Mouse (Mus musculus): ENCODE results near the gene Lgals2. TPM values are rescaled to one million over a fixed set of nuclear protein-coding genes. Genes with fewer than 3 reads are reported as not detected.

The Lgals2 gene
- polyA plus RNA-seq, 1 experiment from 2014 or later = 0.45 TPM

DNA sequence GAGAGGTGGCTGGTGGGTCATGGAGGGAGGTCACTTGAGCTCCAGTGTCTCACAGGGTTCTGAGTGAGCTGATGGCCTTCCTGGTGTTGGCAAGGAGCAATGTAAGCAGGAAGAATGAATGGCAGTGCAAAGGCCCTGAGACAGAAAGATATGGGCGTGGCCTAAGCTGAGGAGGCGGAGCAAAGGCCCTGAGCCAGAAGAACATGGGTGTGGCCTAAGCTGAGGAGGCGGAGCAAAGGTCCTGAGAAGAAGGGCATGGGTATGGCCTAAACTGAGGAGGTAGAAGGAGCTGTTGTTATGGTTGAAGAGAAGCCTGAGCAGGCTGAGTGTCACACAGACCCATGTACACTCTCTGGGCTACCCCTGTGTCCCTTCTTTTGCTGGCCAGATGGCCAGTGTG lies 21.7 kb downstream of the Lgals2 start:
- no peak overlapping the region for H3K9ac ChIP-seq
- H3K36me3 ChIP-seq = no peaks in the 10 kb centered on the region
- H3K4me3 ChIP-seq = no peak overlapping the region
- ATAC-seq (replicated peaks; ENCODE audit: insufficient number of reproducible peaks, insufficient read depth, low FRiP score, low read depth) = no peak
- H3K27me3 ChIP-seq = no peaks in the 10 kb centered on the region
- peaks cover 57% of the 10 kb centered on the region for H3K4me1 ChIP-seq (replicated peaks)
- peak overlapping the region; percentile 85 for H3K27ac ChIP-seq
- 86% methylated on average over 3 of the region's 3 CpGs for WGBS
- no peaks in the 10 kb centered on the region for H3K9me3 ChIP-seq (replicated peaks)
- no peak overlapping the region for H3K4me2 ChIP-seq

- H3K4me1 ChIP-seq (replicated peaks) = peaks cover 63% of the 10 kb centered on the region
- no peak overlapping the region for H3K4me3 ChIP-seq
- peak overlapping the region; percentile 36 for H3K4me2 ChIP-seq
- peak; percentile 68 for ATAC-seq (replicated peaks; ENCODE audit: insufficient number of reproducible peaks, insufficient read depth, low FRiP score, low read depth)
- WGBS = 21% methylated on average over 14 of the region's 14 CpGs
- H3K36me3 ChIP-seq = no peaks in the 10 kb centered on the region
- H3K9ac ChIP-seq = peak overlapping the region; percentile 21; the same call in 1 of the 2 replicates
- H3K27me3 ChIP-seq = peaks cover 4% of the 10 kb centered on the region; the same call in 1 of the 2 replicates
- no peaks in the 10 kb centered on the region for H3K9me3 ChIP-seq (replicated peaks)
- peak overlapping the region; percentile 85 for H3K27ac ChIP-seq
These were observed 22.6 kb downstream of the Lgals2 start for GRCm38 (mm10) chr15:78832701-78833123.

DNA sequence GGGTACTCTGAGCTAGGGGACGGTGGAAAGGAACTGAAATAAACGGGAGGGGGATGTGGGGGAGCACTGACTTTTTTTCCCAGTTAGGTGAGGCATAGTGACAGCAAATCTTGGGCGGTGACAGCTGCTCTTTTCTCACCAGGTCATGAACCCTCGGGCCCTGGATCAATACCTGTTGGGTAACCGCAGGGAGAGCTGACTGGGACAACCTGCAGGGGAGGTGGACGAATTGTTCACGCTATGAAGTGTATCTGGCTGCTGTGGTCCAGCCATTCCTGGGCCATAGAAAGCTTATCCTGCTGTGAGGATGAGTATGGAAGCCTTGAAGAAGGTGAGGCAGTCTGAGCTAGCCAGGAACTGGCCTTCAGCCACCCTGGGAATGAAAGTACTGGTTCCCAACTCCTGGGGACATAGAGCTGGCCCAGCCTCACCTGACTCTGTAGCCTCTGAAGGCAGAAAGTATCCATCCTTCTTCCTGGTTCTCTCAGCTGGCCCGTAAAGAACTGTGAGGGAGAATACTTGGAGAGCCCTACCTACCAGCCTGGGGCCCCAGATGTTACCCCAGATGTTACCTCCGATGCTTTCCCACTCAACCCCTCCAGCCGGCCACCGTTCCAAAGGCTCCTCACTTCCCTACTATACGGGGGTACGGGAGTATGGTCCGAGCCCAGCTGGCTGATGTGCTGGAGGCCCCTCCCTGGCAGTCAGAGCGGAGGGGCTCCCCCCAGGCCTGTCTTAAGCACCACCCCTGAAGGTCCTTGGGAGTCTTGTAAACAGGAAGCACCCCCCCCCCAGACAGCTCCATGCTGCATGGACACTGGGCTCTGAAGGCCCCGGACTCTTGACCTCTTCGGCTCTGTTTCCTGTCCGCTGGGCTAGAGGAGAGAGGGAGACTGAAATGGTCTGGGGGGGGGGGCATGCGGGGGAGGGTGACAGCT lies 23.3 kb downstream of the Lgals2 start:
- H3K4me3 ChIP-seq = 0 out of 2 replicates have a peak overlapping the region, but pooled peaks have one; percentile 10
- peaks cover 63% of the 10 kb centered on the region for H3K4me1 ChIP-seq (replicated peaks)
- no peaks in the 10 kb centered on the region for H3K36me3 ChIP-seq
- peak overlapping the region; percentile 85 for H3K27ac ChIP-seq
- peak overlapping the region; percentile 21 for H3K9ac ChIP-seq
- H3K4me2 ChIP-seq = peak overlapping the region; percentile 36
- peaks cover 4% of the 10 kb centered on the region; the same call in 1 of the 2 replicates for H3K27me3 ChIP-seq
- no peaks in the 10 kb centered on the region for H3K9me3 ChIP-seq (replicated peaks)
- peak; percentile 70 for ATAC-seq (replicated peaks; ENCODE audit: insufficient number of reproducible peaks, insufficient read depth, low FRiP score, low read depth)
- 43% methylated on average over 19 of the region's 19 CpGs for WGBS

DNA sequence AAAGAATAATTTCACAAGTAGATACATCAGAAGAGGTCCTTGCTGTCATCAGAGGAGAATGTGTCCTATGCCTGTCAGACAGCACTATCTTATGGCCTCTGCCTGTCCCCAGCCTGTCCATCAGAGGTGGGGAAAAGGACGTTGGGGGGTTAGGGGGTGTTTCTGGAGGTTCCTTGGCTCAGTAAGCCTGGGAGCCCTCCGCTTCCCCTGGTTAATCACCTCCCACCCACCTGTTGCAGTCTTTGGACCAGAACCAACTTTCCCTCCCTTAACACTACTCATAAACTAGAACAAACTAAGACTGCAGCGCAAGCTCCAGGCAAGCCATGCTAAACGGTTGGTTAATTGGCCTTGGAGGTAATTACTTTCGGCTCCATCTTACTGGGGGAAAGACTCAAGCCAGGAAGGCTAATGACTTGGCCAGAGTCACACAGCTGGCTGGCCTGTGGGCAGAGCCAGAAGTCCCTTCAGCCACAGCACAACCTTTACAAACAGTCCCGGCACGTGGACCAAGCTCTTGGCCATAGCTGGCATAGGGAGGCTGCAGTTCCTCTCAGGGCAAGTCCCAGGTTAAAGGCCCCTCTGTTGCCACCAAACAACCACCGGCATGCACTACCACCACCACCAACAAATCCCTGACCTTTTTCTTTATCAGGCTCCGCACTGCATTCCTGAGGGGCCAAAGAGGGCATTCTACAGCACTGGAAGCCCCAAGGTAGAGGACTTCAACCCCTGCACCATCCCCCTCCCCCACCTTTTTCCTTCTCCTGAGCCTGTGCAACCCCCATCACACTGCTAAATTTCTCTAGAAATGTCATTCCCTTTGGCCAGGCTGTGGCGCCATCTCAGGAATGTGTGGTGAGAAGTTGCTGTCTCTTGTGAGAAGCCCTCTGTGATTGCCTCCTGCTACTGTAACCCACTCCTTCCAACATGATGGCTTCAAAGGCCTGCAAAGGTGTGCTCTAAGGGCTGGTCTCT lies 24.3 kb downstream of the Lgals2 start:
- Histone ChIP-seq H3K9me3 (replicated peaks) (no peaks in the 10 kb centered on the region), H3K4me1 (replicated peaks) (peaks cover 62% of the 10 kb centered on the region), H3K4me2 (0 out of 2 replicates have a peak overlapping the region, but pooled peaks have one; percentile 36), H3K4me3 (no peak overlapping the region), H3K36me3 (no peaks in the 10 kb centered on the region), H3K27me3 (peaks cover 7% of the 10 kb centered on the region), H3K27ac (peak overlapping the region; percentile 85; the same call in 1 of the 2 replicates), H3K9ac (no peak overlapping the region)
- ATAC-seq (replicated peaks; ENCODE audit: insufficient number of reproducible peaks, insufficient read depth, low FRiP score, low read depth) = no peak
- WGBS = 61% methylated on average over 10 of the region's 10 CpGs

DNA sequence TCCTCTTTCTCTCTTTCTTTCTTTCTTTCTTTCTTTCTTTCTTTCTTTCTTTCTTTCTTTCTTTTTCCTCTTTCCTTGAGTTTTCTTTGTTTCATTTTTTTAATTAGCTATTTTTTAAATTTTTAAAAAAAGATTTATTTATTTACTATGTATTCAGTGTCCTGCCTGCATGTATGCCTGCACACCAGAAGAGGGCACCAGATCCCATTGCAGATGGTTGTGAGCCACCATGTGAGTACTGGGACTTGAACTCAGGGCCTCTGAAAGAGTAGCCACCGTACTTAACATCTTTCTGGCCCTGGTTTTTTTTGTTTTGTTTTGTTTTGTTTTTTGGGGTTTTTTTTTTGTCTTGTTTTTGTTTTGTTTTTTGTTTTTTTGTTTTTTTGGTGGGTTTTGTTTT lies 25.7 kb downstream of the Lgals2 start:
- Histone ChIP-seq H3K9ac (no peak overlapping the region), H3K4me3 (no peak overlapping the region), H3K4me1 (replicated peaks) (peaks cover 48% of the 10 kb centered on the region), H3K4me2 (no peak overlapping the region), H3K27me3 (peaks cover 7% of the 10 kb centered on the region), H3K9me3 (replicated peaks) (no peaks in the 10 kb centered on the region), H3K27ac (no peak overlapping the region), H3K36me3 (no peaks in the 10 kb centered on the region)
- no peak for ATAC-seq (replicated peaks; ENCODE audit: insufficient number of reproducible peaks, insufficient read depth, low FRiP score, low read depth)
- 89% methylated on average over 1 of the region's 1 CpGs for WGBS

DNA sequence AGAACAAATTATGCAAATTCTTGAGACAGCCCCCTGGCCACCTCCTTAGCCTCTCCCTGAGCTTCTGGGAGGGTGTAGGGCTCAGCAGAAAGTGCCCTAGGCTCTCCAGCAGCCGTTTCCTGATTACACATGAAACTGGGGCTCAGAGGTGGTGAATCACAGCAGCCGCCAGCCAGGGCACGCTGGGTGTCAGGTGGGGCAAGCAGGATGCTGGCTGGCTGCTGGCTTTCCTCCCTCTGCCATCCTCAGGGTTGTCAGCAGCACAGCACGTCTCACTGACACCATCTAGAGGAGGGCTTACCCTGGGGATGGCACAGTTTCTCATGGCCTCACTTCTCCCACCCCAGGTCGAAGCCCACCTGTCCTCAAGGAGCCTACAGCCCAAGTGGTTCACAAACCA lies 27.0 kb downstream of the Lgals2 start:
- H3K27ac ChIP-seq = no peak overlapping the region
- no peak overlapping the region for H3K4me3 ChIP-seq
- no peak overlapping the region for H3K4me2 ChIP-seq
- WGBS = 15% methylated on average over 5 of the region's 5 CpGs
- peaks cover 35% of the 10 kb centered on the region for H3K4me1 ChIP-seq (replicated peaks)
- H3K9me3 ChIP-seq (replicated peaks) = no peaks in the 10 kb centered on the region
- no peaks in the 10 kb centered on the region for H3K36me3 ChIP-seq
- no peak for ATAC-seq (replicated peaks; ENCODE audit: insufficient number of reproducible peaks, insufficient read depth, low FRiP score, low read depth)
- no peak overlapping the region for H3K9ac ChIP-seq
- peaks cover 7% of the 10 kb centered on the region for H3K27me3 ChIP-seq

- ATAC-seq (replicated peaks; ENCODE audit: insufficient number of reproducible peaks, insufficient read depth, low FRiP score, low read depth) = peak; percentile 69; the same call in 1 of the 2 replicates
- H3K4me1 ChIP-seq (replicated peaks) = peaks cover 17% of the 10 kb centered on the region
- 21% methylated on average over 28 of the region's 28 CpGs for WGBS
- peaks cover 7% of the 10 kb centered on the region for H3K27me3 ChIP-seq
- H3K36me3 ChIP-seq = no peaks in the 10 kb centered on the region
- no peak overlapping the region for H3K27ac ChIP-seq
- H3K4me3 ChIP-seq = no peak overlapping the region
- H3K4me2 ChIP-seq = no peak overlapping the region
- H3K9me3 ChIP-seq (replicated peaks) = no peaks in the 10 kb centered on the region
- no peak overlapping the region for H3K9ac ChIP-seq
These were observed 28.8 kb downstream of the Lgals2 start for GRCm38 (mm10) chr15:78826213-78827204.

GRCm38 (mm10) chr15:78816074-78816391 lies 39.3 kb downstream of the Lgals2 start:
- Histone ChIP-seq H3K4me2 (no peak overlapping the region), H3K4me1 (replicated peaks) (peaks cover 14% of the 10 kb centered on the region), H3K9ac (no peak overlapping the region), H3K27me3 (no peaks in the 10 kb centered on the region), H3K36me3 (no peaks in the 10 kb centered on the region), H3K9me3 (replicated peaks) (no peaks in the 10 kb centered on the region), H3K4me3 (no peak overlapping the region), H3K27ac (peak overlapping the region; percentile 21)
- 60% methylated on average over 6 of the region's 6 CpGs for WGBS
- ATAC-seq (replicated peaks; ENCODE audit: insufficient number of reproducible peaks, insufficient read depth, low FRiP score, low read depth) = no peak

DNA sequence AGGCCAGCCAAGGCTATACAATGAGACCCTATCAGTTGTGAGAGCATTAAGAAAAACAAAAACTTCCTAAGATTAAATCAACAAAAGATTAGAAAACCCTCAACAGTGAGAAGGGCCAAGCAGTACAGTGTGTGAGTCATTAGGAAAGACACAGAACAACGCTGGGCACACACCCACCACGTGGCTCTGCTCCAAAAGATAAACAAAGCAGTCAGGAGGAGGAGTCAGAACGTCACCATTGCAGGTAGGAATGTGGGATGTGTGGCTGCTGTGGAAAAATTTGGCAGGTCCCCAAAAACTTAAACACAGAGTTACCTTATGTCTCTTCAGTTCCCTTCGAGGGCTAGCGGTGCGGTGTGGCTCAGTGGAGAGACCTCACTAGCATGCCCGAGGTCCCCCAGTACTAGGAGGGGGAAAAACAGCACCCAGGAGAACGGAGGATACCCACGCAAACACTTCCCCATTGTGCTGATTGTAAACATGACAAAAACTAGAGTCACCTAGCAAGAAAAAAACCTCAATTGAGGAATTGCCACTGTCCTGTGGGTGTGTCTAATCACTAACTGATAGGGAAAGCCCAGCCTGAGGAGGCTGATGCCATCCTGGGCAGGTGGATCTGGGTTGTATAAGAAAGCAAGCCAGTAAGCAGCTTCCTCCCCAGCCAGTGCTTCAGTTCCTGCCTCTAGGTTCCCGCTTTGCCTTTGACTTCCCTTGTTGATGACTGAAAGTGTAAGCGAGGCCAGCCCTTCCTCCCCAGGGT lies 39.8 kb downstream of the Lgals2 start:
- Histone ChIP-seq H3K9ac (no peak overlapping the region), H3K27ac (peak overlapping the region; percentile 21), H3K4me1 (replicated peaks) (peaks cover 16% of the 10 kb centered on the region), H3K4me2 (no peak overlapping the region), H3K36me3 (no peaks in the 10 kb centered on the region), H3K9me3 (replicated peaks) (no peaks in the 10 kb centered on the region), H3K4me3 (no peak overlapping the region), H3K27me3 (no peaks in the 10 kb centered on the region)
- 29% methylated on average over 11 of the region's 11 CpGs for WGBS
- ATAC-seq (replicated peaks; ENCODE audit: insufficient number of reproducible peaks, insufficient read depth, low FRiP score, low read depth) = peak; percentile 70

- no peak for ATAC-seq (replicated peaks; ENCODE audit: insufficient number of reproducible peaks, insufficient read depth, low FRiP score, low read depth)
- WGBS = 83% methylated on average over 4 of the region's 4 CpGs
These were observed 41.7 kb downstream of the Lgals2 start for GRCm38 (mm10) chr15:78813603-78814002.

More at GRCm38 (mm10) chr15:78813603-78814002, 41.7 kb downstream of the Lgals2 start:
- Histone ChIP-seq H3K9me3 (replicated peaks) (no peaks in the 10 kb centered on the region), H3K4me1 (replicated peaks) (peaks cover 25% of the 10 kb centered on the region), H3K9ac (no peak overlapping the region), H3K4me3 (no peak overlapping the region), H3K36me3 (no peaks in the 10 kb centered on the region), H3K4me2 (no peak overlapping the region), H3K27me3 (no peaks in the 10 kb centered on the region), H3K27ac (no peak overlapping the region)

Data from heart, embryonic 15.5 days (tissue).